Mouse (Mus musculus): ENCODE data around the gene Cit.

GRCm38 (mm10) chr5:116003825-116004224 is 158.7 kb downstream of the Cit start:
- TF ChIP-seq CTCF (IDR thresholded peaks at IDR 0.05; ENCODE audit: low read depth, low read length) (no peak), POLR2A (IDR thresholded peaks at IDR 0.05; ENCODE audit: extremely low read depth, insufficient read depth, low read length) (no peak)
